Mouse (Mus musculus) ES-Bruce4 (cell line): Measurements from ENCODE around the gene Znrd1as. TPM values are rescaled to one million over a fixed set of nuclear protein-coding genes. Genes with fewer than 3 reads are reported as not detected.

ENCODE experiments used
- H3K27ac ChIP-seq: 2 replicates; pipeline ENCODE4 v1.5.1; 2012; ENCODE audit warnings: low read length, inconsistent platforms; ENCODE audit not compliant: insufficient read depth
- H3K27me3 ChIP-seq: 2 replicates; pipeline ENCODE4 v1.6.1; 2012; ENCODE audit warnings: mild to moderate bottlenecking, low read length, inconsistent platforms; ENCODE audit not compliant: control insufficient read depth, poor library complexity, insufficient read depth, severe bottlenecking
- H3K36me3 ChIP-seq: 2 replicates; pipeline ENCODE4 v1.6.1; 2012; ENCODE audit warnings: inconsistent platforms, mild to moderate bottlenecking, low read length, moderate library complexity; ENCODE audit not compliant: control insufficient read depth, poor library complexity, insufficient read depth, severe bottlenecking
- H3K4me1 ChIP-seq: one replicate; pipeline ENCODE4 v1.8.1; 2011; ENCODE audit warnings: low read length; ENCODE audit not compliant: control insufficient read depth, insufficient read depth
- H3K4me3 ChIP-seq: 2 replicates; pipeline ENCODE4 v1.5.1; 2011; ENCODE audit warnings: low read depth, mild to moderate bottlenecking, low read length
- H3K9ac ChIP-seq: 2 replicates; pipeline ENCODE4 v1.6.1; 2012; ENCODE audit warnings: low read depth, mild to moderate bottlenecking, inconsistent platforms; ENCODE audit not compliant: poor library complexity, severe bottlenecking
- H3K9me3 ChIP-seq: replicated peaks from 2 replicates; pipeline ENCODE4 v1.6.1; 2012; ENCODE audit warnings: mild to moderate bottlenecking, low read length, inconsistent platforms; ENCODE audit not compliant: control insufficient read depth, poor library complexity, insufficient read depth, severe bottlenecking
- CTCF ChIP-seq: IDR thresholded peaks from one replicate; pipeline ENCODE4 v1.8.1; 2011; ENCODE audit warnings: low read depth, low read length
- EP300 ChIP-seq: IDR thresholded peaks from 2 replicates; pipeline ENCODE4 v1.6.1; 2011; ENCODE audit warnings: low read depth, low read length; ENCODE audit not compliant: insufficient read depth
- POLR2A ChIP-seq: IDR thresholded peaks from one replicate; pipeline ENCODE4 v1.8.1; 2011; ENCODE audit warnings: low read length; ENCODE audit not compliant: insufficient read depth
- polyA plus RNA-seq: library from polyadenylated mRNA; stranded (reverse); fragments of >200 nt; gene quantifications from 2 replicates; pipeline ENCODE4 v1.2.4, GENCODE M21; 2011; ENCODE audit warnings: low read depth; ENCODE audit not compliant: missing spikeins, insufficient read depth, insufficient read length

The Znrd1as gene
- polyA plus RNA-seq, 1 experiment = 30.5 TPM

- no peak overlapping the region for H3K27ac ChIP-seq
- no peak overlapping the region for H3K9ac ChIP-seq
- H3K27me3 ChIP-seq = no peaks in the 10 kb centered on the region
- H3K36me3 ChIP-seq = no peaks in the 10 kb centered on the region
- no peak overlapping the region for H3K4me3 ChIP-seq
- TF ChIP-seq EP300 (no peak), CTCF (no peak), POLR2A (no peak)
- H3K4me1 ChIP-seq = no peaks in the 10 kb centered on the region
- H3K9me3 ChIP-seq = no peaks in the 10 kb centered on the region
Measured at GRCm38 (mm10) chr17:36931806-36932205, 26.6 kb upstream of the Znrd1as start.

DNA sequence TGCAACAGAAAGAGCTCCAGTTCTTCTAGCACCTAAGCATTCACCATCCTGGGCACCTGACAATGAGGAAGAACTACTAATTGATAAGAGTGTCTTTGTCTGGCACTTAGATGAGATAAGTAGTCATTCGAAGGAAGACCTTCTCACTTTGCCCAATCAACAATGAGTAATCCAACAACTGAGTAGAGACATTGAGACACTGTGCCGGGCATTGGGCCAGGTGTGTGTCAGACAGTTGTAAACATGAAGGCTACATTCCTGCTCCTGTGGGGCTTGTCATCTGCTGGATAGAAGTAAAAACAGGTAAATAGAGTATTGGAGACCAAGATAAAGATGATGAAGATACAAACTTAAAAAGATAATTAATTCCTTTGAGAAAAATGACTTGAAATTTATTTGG, 20.3 kb upstream of the Znrd1as start:
- TF ChIP-seq EP300 (no peak), POLR2A (no peak), CTCF (no peak)
- Histone ChIP-seq H3K27ac (no peak overlapping the region), H3K27me3 (no peaks in the 10 kb centered on the region)

GRCm38 (mm10) chr17:36942391-36942790, 16.0 kb upstream of the Znrd1as start:
- no peaks in the 10 kb centered on the region for H3K9me3 ChIP-seq
- H3K27ac ChIP-seq = no peak overlapping the region
- no peaks in the 10 kb centered on the region for H3K27me3 ChIP-seq
- H3K36me3 ChIP-seq = no peaks in the 10 kb centered on the region
- H3K4me1 ChIP-seq = peaks cover 2% of the 10 kb centered on the region
- TF ChIP-seq CTCF = no peak
- no peak for TF ChIP-seq POLR2A
- TF ChIP-seq EP300 = no peak
- H3K4me3 ChIP-seq = peak overlapping the region; percentile 45
- H3K9ac ChIP-seq = peak overlapping the region; percentile 60; the same call in 1 of the 2 replicates

More for the DNA sequence above, 20.3 kb upstream of the Znrd1as start:
- H3K4me1 ChIP-seq = peaks cover 2% of the 10 kb centered on the region
- no peak overlapping the region for H3K4me3 ChIP-seq
- no peaks in the 10 kb centered on the region for H3K36me3 ChIP-seq
- no peak overlapping the region for H3K9ac ChIP-seq
- H3K9me3 ChIP-seq = no peaks in the 10 kb centered on the region

- Histone ChIP-seq H3K4me3 (peak within 1 kb of the TSS; percentile 45), H3K9me3 (no peaks in the 10 kb centered on the region), H3K9ac (peak within 1 kb of the TSS; percentile 60), H3K4me1 (peaks cover 2% of the 10 kb centered on the region), H3K27me3 (no peaks in the 10 kb centered on the region), H3K27ac (no peak within 1 kb of the TSS), H3K36me3 (no peaks in the 10 kb centered on the region)
- TF ChIP-seq EP300 = no peak
- TF ChIP-seq POLR2A = no peak
- no peak for TF ChIP-seq CTCF
Measured at GRCm38 (mm10) chr17:36942791-36943471, 15.5 kb upstream of the Znrd1as start, which contains the start of gene Rnf39. Gene Rnf39, plus strand, starts transcription at chr17:36942918.

DNA sequence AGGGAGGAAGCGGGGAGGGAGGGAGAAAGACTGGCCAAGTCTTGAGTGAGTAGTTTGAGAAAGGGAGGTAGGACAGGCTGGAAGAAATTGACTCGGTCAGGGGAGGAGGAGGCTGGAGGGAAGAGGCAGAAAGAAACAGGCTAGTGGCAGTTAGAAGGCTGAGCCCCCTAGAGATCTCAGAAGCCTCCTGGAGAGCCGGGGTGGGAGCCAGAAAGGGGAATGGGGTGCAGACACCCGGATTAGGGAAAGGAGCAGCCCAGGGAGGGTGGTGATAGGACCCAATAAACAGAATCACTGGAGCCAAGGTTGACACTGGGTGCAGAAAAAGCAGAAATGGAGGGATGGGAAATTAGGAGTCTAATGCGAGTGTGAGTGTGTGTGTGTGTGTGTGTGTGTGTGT, 14.7 kb upstream of the Znrd1as start:
- Histone ChIP-seq H3K9me3 (no peaks in the 10 kb centered on the region), H3K27ac (no peak overlapping the region), H3K4me1 (peaks cover 2% of the 10 kb centered on the region), H3K9ac (peak overlapping the region; percentile 60), H3K27me3 (no peaks in the 10 kb centered on the region), H3K4me3 (no peak overlapping the region; the same call in 1 of the 2 replicates), H3K36me3 (peaks cover under 1% of the 10 kb centered on the region; the same call in 1 of the 2 replicates)
- TF ChIP-seq CTCF (no peak), POLR2A (no peak), EP300 (no peak)

DNA sequence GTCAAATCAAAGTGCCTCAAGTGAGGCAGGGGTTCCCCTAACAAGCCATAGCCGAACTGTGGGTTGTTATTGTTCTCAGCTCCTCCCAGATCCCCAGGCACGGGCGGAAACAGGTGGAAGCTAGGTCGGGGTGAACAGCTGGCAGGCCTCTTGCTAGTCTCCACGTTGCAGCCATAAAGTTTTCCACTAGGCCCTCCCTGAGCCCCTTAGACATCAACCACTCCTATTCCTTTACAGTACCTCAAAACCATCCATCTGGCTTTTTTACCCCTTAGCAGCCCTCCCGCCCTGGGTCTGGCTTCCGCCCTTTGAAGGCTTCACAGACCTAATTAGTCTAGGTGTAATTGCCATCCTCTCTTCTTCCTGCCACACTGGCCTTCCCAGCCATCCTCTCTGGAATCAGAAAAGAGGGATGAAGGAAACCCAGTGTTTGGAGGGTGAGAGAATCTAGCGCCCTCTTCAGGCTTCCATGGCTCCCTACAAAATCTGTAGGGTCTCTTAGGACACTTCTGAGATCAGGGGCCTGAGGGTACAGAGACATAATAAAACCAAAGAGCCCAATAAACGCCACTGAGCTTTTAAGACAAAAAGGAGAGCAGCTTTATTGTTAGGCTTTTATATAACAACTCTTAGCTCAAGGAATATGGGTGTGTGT, 14.1 kb upstream of the Znrd1as start:
- Histone ChIP-seq H3K9me3 (no peaks in the 10 kb centered on the region), H3K4me3 (no peak overlapping the region), H3K4me1 (peaks cover 2% of the 10 kb centered on the region), H3K27me3 (no peaks in the 10 kb centered on the region), H3K27ac (0 out of 2 replicates have a peak overlapping the region, but pooled peaks have one; percentile 5), H3K36me3 (peaks cover 6% of the 10 kb centered on the region), H3K9ac (peak overlapping the region; percentile 60; the same call in 1 of the 2 replicates)
- TF ChIP-seq CTCF (no peak), POLR2A (no peak), EP300 (no peak)
